Mouse (Mus musculus): ENCODE measurements around the gene Prom1.

- TF ChIP-seq CTCF (IDR thresholded peaks at IDR 0.05; ENCODE audit: low read depth) (no peak), EP300 (IDR thresholded peaks at IDR 0.05; ENCODE audit: low read depth) (no peak)
These were observed 115.6 kb downstream of the Prom1 start for GRCm38 (mm10) chr5:43986212-43986611.

Data from liver, embryonic 14.5 days (tissue).